Mouse (Mus musculus) small intestine, adult 2 months (tissue): ENCODE data around the gene Snx33.
"Not testable (repeated sequence)": the region's sequence is repeated elsewhere in the genome, so short reads cannot be mapped to it uniquely, and the experiment has no call there.

Experiments used
- CTCF ChIP-seq: fragments of 200-500 bp; IDR thresholded peaks from 2 replicates; pipeline ENCODE4 v1.5.1; 2012; ENCODE audit warnings: low read depth, mild to moderate bottlenecking, control low read depth, inconsistent platforms, low read length, moderate library complexity, mixed read lengths; ENCODE audit not compliant: insufficient replicate concordance, insufficient read length; ENCODE audit errors: extremely low read depth
- POLR2A ChIP-seq: fragments of 200-500 bp; IDR thresholded peaks from 2 replicates; pipeline ENCODE4 v1.6.1; 2012; ENCODE audit warnings: low read depth, mild to moderate bottlenecking, control low read depth, inconsistent platforms, low read length, moderate library complexity

- not testable (repeated sequence) for TF ChIP-seq CTCF, POLR2A
Observed at GRCm38 (mm10) chr9:56947481-56947880, 19.3 kb upstream of the Snx33 start.
